Comparison of ENCODE assay signal across 9 mouse cellular contexts in the genomic region with DNA sequence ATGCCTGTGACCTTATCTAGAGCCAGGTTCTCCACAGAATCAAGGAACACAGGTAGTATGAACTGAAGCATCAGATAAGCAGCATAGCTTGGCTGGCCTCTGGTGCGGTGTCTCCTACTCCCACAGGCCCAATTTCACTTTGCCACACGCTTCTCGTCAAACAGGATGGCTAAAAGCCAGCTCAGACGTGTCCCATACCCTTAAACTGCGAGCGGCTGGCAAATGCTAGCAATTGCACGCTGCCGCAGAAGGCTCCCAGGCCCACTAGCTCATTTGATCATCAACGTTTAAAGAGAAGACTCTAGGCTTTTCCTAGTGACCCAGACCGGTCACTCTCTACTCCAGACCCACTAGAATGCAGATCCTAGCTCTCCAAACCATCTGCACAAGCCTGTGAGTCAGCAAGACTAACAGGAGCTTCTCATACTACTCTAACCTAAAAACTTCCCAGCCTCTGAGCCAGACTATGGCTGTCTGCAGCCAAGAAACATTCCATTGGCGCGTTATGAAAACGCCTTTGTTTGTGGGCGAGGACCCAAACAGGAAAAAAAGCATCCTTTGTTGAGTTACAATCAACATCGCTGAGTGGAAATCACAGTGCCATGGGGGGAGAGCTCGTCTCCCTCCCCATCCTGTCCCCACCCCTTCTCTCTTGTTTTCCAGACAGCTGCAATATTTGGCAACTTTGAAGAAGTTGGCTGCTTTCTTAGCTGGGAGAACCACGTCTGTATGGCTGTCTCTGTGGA. TPM values are rescaled to one million over a fixed set of nuclear protein-coding genes. Genes with fewer than 3 reads are reported as not detected.
DNase-seq lines count a peak whose midpoint lies in the region.
"Had no signal": no experiment of that assay in that cellular context is flagged by ENCODE, and none has a peak within 500 bp of the region (broad histone marks: within the 10 kb centered on the region; RNA-seq: fewer than 3 reads in every experiment).

No protein-coding gene starts in this region.

- intact Hi-C loops in left cerebral cortex, postnatal 4 days (cut with DNase I) = no loop called here

- DNase-seq in cerebellum, adult 9-11 months = peak; percentile 51
- DNase-seq in cerebellum, postnatal 36 days = no peak
- peak; percentile 35 for DNase-seq in urinary bladder, postnatal 25 days (ENCODE audit: low spot score)
- DNase-seq in urinary bladder, adult 2 months (ENCODE audit: low spot score) = no peak
- peak; percentile 55 for DNase-seq in kidney, adult 18-20 months
- DNase-seq in left cerebral cortex, postnatal 4 days = peak; percentile 42
- peak; percentile 57 for DNase-seq in testis, postnatal 14 days (ENCODE audit: low spot score)
- no peak for DNase-seq in ovary, postnatal 10 days (ENCODE audit: low spot score)

RNA-seq across cellular contexts. Expression of gene Cyp2d22, which starts 3.5 kb away (rescaled TPM):
- polyA plus RNA-seq in urinary bladder, adult 2 months (2012; rRNA removed) = 52.5 and 56.2 TPM in 2 replicates
- total RNA-seq in left cerebral cortex, postnatal 4 days (2021) = 1 to 10 TPM; 5.3 to 7.0 TPM

RNA-seq across cellular contexts. Expression of gene Cyp2d11, which starts 17.3 kb away (rescaled TPM):
- not detected in 2 replicates for polyA plus RNA-seq in urinary bladder, adult 2 months (2012; rRNA removed)
- total RNA-seq in left cerebral cortex, postnatal 4 days (2021) = not detected
- polyA plus RNA-seq: liver, embryonic 16.5 days had no signal

RNA-seq across cellular contexts. Expression of gene Ndufa6, which starts 22.4 kb away (rescaled TPM):
- 429 and 475 TPM in 2 replicates for polyA plus RNA-seq in urinary bladder, adult 2 months (2012; rRNA removed)
- 100 to 1,000 TPM; 161 to 174 TPM for total RNA-seq in left cerebral cortex, postnatal 4 days (2021)

RNA-seq across cellular contexts. Expression of gene Cyp2d10, which starts 30.4 kb away (rescaled TPM):
- polyA plus RNA-seq in urinary bladder, adult 2 months (2012; rRNA removed) = 0.07 TPM in 1 of 2 replicates, not detected in the other
- not detected for total RNA-seq in left cerebral cortex, postnatal 4 days (2021)

RNA-seq across cellular contexts. Expression of gene Smdt1, which starts 37.8 kb away (rescaled TPM):
- 180 and 204 TPM in 2 replicates for polyA plus RNA-seq in urinary bladder, adult 2 months (2012; rRNA removed)
- 100 to 1,000 TPM; 122 to 125 TPM for total RNA-seq in left cerebral cortex, postnatal 4 days (2021)

Comparison
In these comparisons a context has a peak if more than half of its experiments do, and no peak if none do; other contexts are left out.
1. DNase-seq: peak in cerebellum, adult 9-11 months (single experiment), urinary bladder, postnatal 25 days (single experiment), kidney, adult 18-20 months (single experiment), left cerebral cortex, postnatal 4 days (single experiment) and testis, postnatal 14 days (single experiment); none in cerebellum, postnatal 36 days (0 of 2), urinary bladder, adult 2 months (single experiment) and ovary, postnatal 10 days (single experiment).